Mouse (Mus musculus) heart, postnatal 36 days (tissue): ENCODE measurements around the gene Sirt6. TPM values are rescaled to one million over a fixed set of nuclear protein-coding genes. Genes with fewer than 3 reads are reported as not detected.
"Not testable (repeated sequence)": the region's sequence is repeated elsewhere in the genome, so short reads cannot be mapped to it uniquely, and the experiment has no call there.

Source experiments
- DNase-seq, 2 experiments: peaks; one replicate each; pipeline ENCODE4 v3.0.0; 2021 to 2022
- intact Hi-C: fragments of 180-260 bp; cut with DNase I; formaldehyde crosslinking; loops from one replicate; pipeline ENCODE4 v1.15.1; 2025
- total RNA-seq, 2 experiments: library from RNA; stranded (reverse); gene quantifications; 2 replicates each; pipeline ENCODE4 v1.2.3; 2021

Gene Sirt6
- total RNA-seq = 1 to 10 TPM; 6.5 to 7.2 TPM

GRCm38 (mm10) chr10:81626994-81627835, at the start of gene Sirt6:
Gene Sirt6, minus strand, starts transcription at chr10:81627797.
- DNase-seq = peak; percentile 89 to 93
- intact Hi-C loops = loop anchor here (2.0 kb wide), 1 partner anchor 20 kb away; the partner anchor contains the start of gene BC025920

GRCm38 (mm10) chr10:81656174-81656573, 28.6 kb upstream of the Sirt6 start:
- peak; percentile 0 for DNase-seq
- intact Hi-C loops = no loop called here

- peak in 1 of 2 experiments; percentile 0 for DNase-seq
- intact Hi-C loops = no loop called here
These were observed 27.6 kb upstream of the Sirt6 start for GRCm38 (mm10) chr10:81655178-81655577.

- intact Hi-C loops = not testable (repeated sequence)
- peak; percentile 86 to 88 for DNase-seq
These were observed 21.5 kb upstream of the Sirt6 start, which contains the start of gene Gm10778 for GRCm38 (mm10) chr10:81648803-81649775. Gene Gm10778, plus strand, starts transcription at chr10:81649059.

GRCm38 (mm10) chr10:81646015-81646555, 18.5 kb upstream of the Sirt6 start:
- no peak for DNase-seq
- intact Hi-C loops = no loop called here

GRCm38 (mm10) chr10:81645391-81645790, 17.8 kb upstream of the Sirt6 start:
- DNase-seq = no peak
- intact Hi-C loops = no loop called here

- intact Hi-C loops = loop anchor here (5.0 kb wide), 2 partner anchors 403 to 528 kb away; partner anchors contain the start of gene Zfp873
- no peak for DNase-seq
These were observed 17.1 kb upstream of the Sirt6 start for GRCm38 (mm10) chr10:81644716-81645115.

- intact Hi-C loops = loop anchor here (5.0 kb wide), 2 partner anchors 403 to 528 kb away; partner anchors contain the start of gene Zfp873
These were observed 16.6 kb upstream of the Sirt6 start for GRCm38 (mm10) chr10:81644162-81644561.

GRCm38 (mm10) chr10:81643449-81644055, 16.0 kb upstream of the Sirt6 start:
- intact Hi-C loops = loop anchor here (5.0 kb wide), 2 partner anchors 404 to 529 kb away; partner anchors contain the start of gene Zfp873
- DNase-seq = peak; percentile 95 to 96

More at GRCm38 (mm10) chr10:81644162-81644561, 16.6 kb upstream of the Sirt6 start:
- no peak for DNase-seq

GRCm38 (mm10) chr10:81642648-81643448, 15.3 kb upstream of the Sirt6 start:
- peak in 1 of 2 experiments; percentile 23 for DNase-seq
- intact Hi-C loops = loop anchor here (5.0 kb wide), 2 partner anchors 404 to 529 kb away; partner anchors contain the start of gene Zfp873

GRCm38 (mm10) chr10:81641978-81642647, 14.5 kb upstream of the Sirt6 start:
- intact Hi-C loops = loop anchor here (5.0 kb wide), 2 partner anchors 405 to 530 kb away; partner anchors contain the start of gene Zfp873

GRCm38 (mm10) chr10:81641566-81641965, 14.0 kb upstream of the Sirt6 start:
- intact Hi-C loops = loop anchor here (5.0 kb wide), 2 partner anchors 406 to 531 kb away; partner anchors contain the start of gene Zfp873
- DNase-seq = no peak

More at GRCm38 (mm10) chr10:81641978-81642647, 14.5 kb upstream of the Sirt6 start:
- no peak for DNase-seq

- not testable (repeated sequence) for DNase-seq
- intact Hi-C loops = loop anchor here (5.0 kb wide), 2 partner anchors 406 to 531 kb away; partner anchors contain the start of gene Zfp873
These were observed 13.2 kb upstream of the Sirt6 start for GRCm38 (mm10) chr10:81640825-81641224.

GRCm38 (mm10) chr10:81638101-81638500, 10.5 kb upstream of the Sirt6 start:
- intact Hi-C loops = no loop called here
- no peak for DNase-seq

- intact Hi-C loops = no loop called here
- no peak for DNase-seq
These were observed 8.7 kb upstream of the Sirt6 start for GRCm38 (mm10) chr10:81636338-81636737.

GRCm38 (mm10) chr10:81633253-81634099, 5.9 kb upstream of the Sirt6 start:
- intact Hi-C loops = no loop called here
- DNase-seq = peak; percentile 69 to 81

GRCm38 (mm10) chr10:81628390-81628789, 793 bp upstream of the Sirt6 start, which contains the start of gene Ankrd24:
Gene Ankrd24, plus strand, starts transcription at chr10:81628540.
- DNase-seq = no peak
- intact Hi-C loops = no loop called here
